Mouse (Mus musculus): ENCODE results near the gene Kcnh7.

DNA sequence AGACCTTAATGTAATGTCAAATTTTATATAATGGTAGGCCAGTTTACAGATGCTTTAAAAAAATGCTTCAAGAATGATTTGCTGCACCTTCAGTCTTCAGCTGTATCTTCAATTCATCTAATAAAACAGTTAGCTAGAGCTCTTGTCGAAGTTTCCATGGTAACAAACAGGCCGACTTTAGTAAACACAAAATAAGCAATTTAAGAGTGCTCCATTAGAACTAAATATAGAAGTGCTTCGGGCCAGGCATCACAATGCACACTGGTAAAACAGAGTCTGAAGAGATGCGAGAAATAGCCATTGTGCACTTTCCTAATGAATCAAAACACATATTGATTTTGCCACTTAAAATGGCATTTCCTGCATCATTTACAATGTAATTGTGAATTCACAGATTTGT lies 305.3 kb downstream of the Kcnh7 start:
- TF ChIP-seq POLR2A (IDR thresholded peaks at IDR 0.05; ENCODE audit: borderline replicate concordance, control insufficient read depth, low read depth, low read length), result no peak
- TF ChIP-seq CTCF (IDR thresholded peaks at IDR 0.05; ENCODE audit: control insufficient read depth, insufficient read depth, low read length), result no peak

Measured in bone marrow, adult 2 months (tissue).